Mouse (Mus musculus): ENCODE data around the gene Dffa. TPM values are rescaled to one million over a fixed set of nuclear protein-coding genes. Genes with fewer than 3 reads are reported as not detected.

Gene Dffa
- total and polyA plus RNA-seq, 2 experiments from 2014 or later = 20.8 to 26.2 TPM

- Histone ChIP-seq H3K27ac (ENCODE audit: low read depth) (no peak overlapping the region), H3K4me3 (ENCODE audit: low read depth, low read length) (no peak overlapping the region), H3K36me3 (replicated peaks; ENCODE audit: control insufficient read depth, insufficient read depth, low read length) (peaks cover 50% of the 10 kb centered on the region), H3K9me3 (replicated peaks; ENCODE audit: control insufficient read depth, low read length) (no peaks in the 10 kb centered on the region), H3K27me3 (ENCODE audit: control insufficient read depth, insufficient read depth, low read length) (no peaks in the 10 kb centered on the region), H3K9ac (replicated peaks; ENCODE audit: low read depth, low read length) (no peak overlapping the region), H3K4me1 (ENCODE audit: control insufficient read depth, insufficient read depth) (no peaks in the 10 kb centered on the region), H3K4me2 (ENCODE audit: low read depth, low read length) (no peak overlapping the region)
- ATAC-seq (ENCODE audit: insufficient read depth, low read depth) (no peak), DNase-seq (ENCODE audit: low spot score) (no peak)
- TF ChIP-seq CTCF (IDR thresholded peaks at IDR 0.05; ENCODE audit: low read depth) (no peak), EP300 (IDR thresholded peaks at IDR 0.05; ENCODE audit: low read depth) (no peak)
- WGBS = 65% methylated on average over 7 of the region's 7 CpGs
Measured at GRCm38 (mm10) chr4:149149611-149150010, 45.7 kb downstream of the Dffa start.

DNA sequence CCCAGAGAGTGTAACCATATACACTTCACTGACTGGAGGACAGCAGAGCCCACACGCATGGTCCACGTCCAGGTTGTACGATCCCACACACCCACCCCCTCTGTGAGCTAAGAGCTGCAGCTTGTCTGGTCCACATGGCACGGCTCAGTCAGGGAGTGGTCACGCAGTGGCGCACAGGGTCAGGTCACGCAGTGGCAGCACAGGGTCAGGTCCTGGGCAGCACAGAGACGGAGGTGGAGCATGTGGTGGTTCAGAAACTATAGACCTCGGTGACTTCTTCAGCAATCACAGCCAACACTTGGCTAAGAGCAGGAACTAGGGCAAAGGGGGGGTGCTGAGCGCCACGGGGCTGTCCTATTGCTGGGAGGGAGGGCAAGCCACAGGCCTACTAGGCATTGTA, 46.3 kb downstream of the Dffa start:
- no peaks in the 10 kb centered on the region for H3K27me3 ChIP-seq (ENCODE audit: control insufficient read depth, insufficient read depth, low read length)
- no peak overlapping the region for H3K4me2 ChIP-seq (ENCODE audit: low read depth, low read length)
- H3K27ac ChIP-seq (ENCODE audit: low read depth) = no peak overlapping the region
- TF ChIP-seq EP300 (IDR thresholded peaks at IDR 0.05; ENCODE audit: low read depth) (no peak), CTCF (IDR thresholded peaks at IDR 0.05; ENCODE audit: low read depth) (no peak)
- ATAC-seq (ENCODE audit: insufficient read depth, low read depth) (no peak), DNase-seq (ENCODE audit: low spot score) (no peak)
- H3K9ac ChIP-seq (replicated peaks; ENCODE audit: low read depth, low read length) = no peak overlapping the region
- H3K4me3 ChIP-seq (ENCODE audit: low read depth, low read length) = no peak overlapping the region
- 85% methylated on average over 11 of the region's 11 CpGs for WGBS
- H3K4me1 ChIP-seq (ENCODE audit: control insufficient read depth, insufficient read depth) = no peaks in the 10 kb centered on the region
- no peaks in the 10 kb centered on the region for H3K9me3 ChIP-seq (replicated peaks; ENCODE audit: control insufficient read depth, low read length)
- H3K36me3 ChIP-seq (replicated peaks; ENCODE audit: control insufficient read depth, insufficient read depth, low read length) = peaks cover 56% of the 10 kb centered on the region

DNA sequence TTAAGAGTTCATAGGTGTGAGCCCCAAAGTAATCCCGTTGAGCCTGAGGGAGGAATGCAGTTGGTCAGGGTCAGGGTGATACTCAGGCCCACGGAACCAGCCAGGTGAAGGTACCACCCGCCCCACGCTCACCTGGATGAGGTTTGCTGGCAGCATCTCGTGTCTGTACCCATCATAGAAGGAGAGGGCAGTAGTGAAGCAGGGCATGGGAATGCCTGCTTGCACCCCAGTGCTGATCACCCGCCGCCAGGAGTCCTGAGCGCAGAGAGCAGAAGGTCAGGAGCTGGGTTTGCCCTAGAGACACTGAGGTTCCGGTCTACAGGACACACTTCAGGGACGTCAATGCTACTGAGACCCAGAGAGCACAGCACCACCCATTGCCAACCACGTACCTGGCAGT, 46.8 kb downstream of the Dffa start:
- no peaks in the 10 kb centered on the region for H3K9me3 ChIP-seq (replicated peaks; ENCODE audit: control insufficient read depth, low read length)
- no peaks in the 10 kb centered on the region for H3K4me1 ChIP-seq (ENCODE audit: control insufficient read depth, insufficient read depth)
- no peak overlapping the region for H3K4me3 ChIP-seq (ENCODE audit: low read depth, low read length)
- H3K4me2 ChIP-seq (ENCODE audit: low read depth, low read length) = no peak overlapping the region
- H3K36me3 ChIP-seq (replicated peaks; ENCODE audit: control insufficient read depth, insufficient read depth, low read length) = peaks cover 61% of the 10 kb centered on the region
- H3K27me3 ChIP-seq (ENCODE audit: control insufficient read depth, insufficient read depth, low read length) = no peaks in the 10 kb centered on the region
- ATAC-seq (ENCODE audit: insufficient read depth, low read depth) (no peak), DNase-seq (ENCODE audit: low spot score) (no peak)
- WGBS = 94% methylated on average over 11 of the region's 11 CpGs
- H3K9ac ChIP-seq (replicated peaks; ENCODE audit: low read depth, low read length) = no peak overlapping the region
- no peak overlapping the region for H3K27ac ChIP-seq (ENCODE audit: low read depth)
- no peak for TF ChIP-seq CTCF (IDR thresholded peaks at IDR 0.05; ENCODE audit: low read depth)
- TF ChIP-seq EP300 (IDR thresholded peaks at IDR 0.05; ENCODE audit: low read depth) = no peak

DNA sequence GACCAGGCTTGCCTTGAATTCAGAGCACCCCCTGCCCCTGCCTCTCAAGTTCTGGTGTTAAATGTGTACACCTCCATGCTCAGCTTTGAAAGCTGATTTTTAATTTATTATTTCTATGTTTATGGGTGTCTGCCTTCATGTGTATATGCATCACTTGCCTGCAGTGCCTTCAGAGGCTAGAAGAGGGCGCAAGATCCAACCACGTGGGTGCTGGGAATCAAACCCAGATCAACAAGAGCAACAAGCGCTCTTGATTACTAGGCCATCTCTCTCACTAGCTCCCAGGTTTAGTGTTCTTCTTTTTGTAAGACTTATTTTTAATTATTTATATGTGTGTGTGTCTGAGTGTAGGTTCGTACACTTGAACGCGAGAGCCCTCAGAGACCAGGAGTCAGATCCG, 50.9 kb downstream of the Dffa start:
- no peak overlapping the region for H3K9ac ChIP-seq (replicated peaks; ENCODE audit: low read depth, low read length)
- no peaks in the 10 kb centered on the region for H3K27me3 ChIP-seq (ENCODE audit: control insufficient read depth, insufficient read depth, low read length)
- H3K4me1 ChIP-seq (ENCODE audit: control insufficient read depth, insufficient read depth) = no peaks in the 10 kb centered on the region
- H3K9me3 ChIP-seq (replicated peaks; ENCODE audit: control insufficient read depth, low read length) = no peaks in the 10 kb centered on the region
- H3K4me2 ChIP-seq (ENCODE audit: low read depth, low read length) = no peak overlapping the region
- ATAC-seq (ENCODE audit: insufficient read depth, low read depth) (no peak), DNase-seq (ENCODE audit: low spot score) (no peak)
- WGBS = 96% methylated on average over 7 of the region's 7 CpGs
- no peak overlapping the region for H3K27ac ChIP-seq (ENCODE audit: low read depth)
- H3K36me3 ChIP-seq (replicated peaks; ENCODE audit: control insufficient read depth, insufficient read depth, low read length) = peaks cover 99% of the 10 kb centered on the region
- no peak for TF ChIP-seq CTCF (IDR thresholded peaks at IDR 0.05; ENCODE audit: low read depth)
- H3K4me3 ChIP-seq (ENCODE audit: low read depth, low read length) = no peak overlapping the region

GRCm38 (mm10) chr4:149155711-149156110, 51.8 kb downstream of the Dffa start:
- no peak for ATAC-seq (ENCODE audit: insufficient read depth, low read depth)
- 96% methylated on average over 6 of the region's 6 CpGs for WGBS
- H3K9ac ChIP-seq (replicated peaks; ENCODE audit: low read depth, low read length) = no peak overlapping the region
- peaks cover 98% of the 10 kb centered on the region for H3K36me3 ChIP-seq (replicated peaks; ENCODE audit: control insufficient read depth, insufficient read depth, low read length)
- TF ChIP-seq EP300 (IDR thresholded peaks at IDR 0.05; ENCODE audit: low read depth) (no peak), CTCF (IDR thresholded peaks at IDR 0.05; ENCODE audit: low read depth) (no peak)
- no peak for DNase-seq (ENCODE audit: low spot score)
- no peaks in the 10 kb centered on the region for H3K4me1 ChIP-seq (ENCODE audit: control insufficient read depth, insufficient read depth)
- H3K27me3 ChIP-seq (ENCODE audit: control insufficient read depth, insufficient read depth, low read length) = no peaks in the 10 kb centered on the region
- no peak overlapping the region for H3K4me3 ChIP-seq (ENCODE audit: low read depth, low read length)
- no peaks in the 10 kb centered on the region for H3K9me3 ChIP-seq (replicated peaks; ENCODE audit: control insufficient read depth, low read length)
- no peak overlapping the region for H3K4me2 ChIP-seq (ENCODE audit: low read depth, low read length)
- no peak overlapping the region for H3K27ac ChIP-seq (ENCODE audit: low read depth)

- H3K27me3 ChIP-seq (ENCODE audit: control insufficient read depth, insufficient read depth, low read length) = no peaks in the 10 kb centered on the region
- DNase-seq (ENCODE audit: low spot score) = no peak
- no peak for ATAC-seq (ENCODE audit: insufficient read depth, low read depth)
- no peak overlapping the region for H3K4me2 ChIP-seq (ENCODE audit: low read depth, low read length)
- TF ChIP-seq EP300 (IDR thresholded peaks at IDR 0.05; ENCODE audit: low read depth) (no peak), CTCF (IDR thresholded peaks at IDR 0.05; ENCODE audit: low read depth) (no peak)
- H3K36me3 ChIP-seq (replicated peaks; ENCODE audit: control insufficient read depth, insufficient read depth, low read length) = peaks cover 97% of the 10 kb centered on the region
- no peak overlapping the region for H3K27ac ChIP-seq (ENCODE audit: low read depth)
- no peaks in the 10 kb centered on the region for H3K9me3 ChIP-seq (replicated peaks; ENCODE audit: control insufficient read depth, low read length)
- WGBS = 90% methylated on average over 8 of the region's 8 CpGs
- H3K9ac ChIP-seq (replicated peaks; ENCODE audit: low read depth, low read length) = no peak overlapping the region
- no peaks in the 10 kb centered on the region for H3K4me1 ChIP-seq (ENCODE audit: control insufficient read depth, insufficient read depth)
- H3K4me3 ChIP-seq (ENCODE audit: low read depth, low read length) = no peak overlapping the region
Measured at GRCm38 (mm10) chr4:149157415-149157973, 53.5 kb downstream of the Dffa start.

All from heart, postnatal 0 days (tissue).